Mouse (Mus musculus) heart, adult 2 months (tissue): Measurements from ENCODE around the gene Trim13.

Experiments
- CTCF ChIP-seq: fragments of 200-600 bp; IDR thresholded peaks from 2 replicates; pipeline ENCODE4 v1.8.1; 2022; ENCODE audit warnings: antibody characterized with exemption, mild to moderate bottlenecking, moderate library complexity
- POLR2A ChIP-seq: fragments of 200-500 bp; IDR thresholded peaks from 2 replicates; pipeline ENCODE4 v1.6.1; 2011; ENCODE audit warnings: mild to moderate bottlenecking, low read depth, low read length, control low read depth; ENCODE audit not compliant: insufficient read depth

- TF ChIP-seq POLR2A (no peak), CTCF (no peak)
Observed at GRCm38 (mm10) chr14:61548614-61549013, 49.4 kb upstream of the Trim13 start.
